Mouse (Mus musculus): Measurements from ENCODE around the gene C1qbp.

Gene C1qbp

DNA sequence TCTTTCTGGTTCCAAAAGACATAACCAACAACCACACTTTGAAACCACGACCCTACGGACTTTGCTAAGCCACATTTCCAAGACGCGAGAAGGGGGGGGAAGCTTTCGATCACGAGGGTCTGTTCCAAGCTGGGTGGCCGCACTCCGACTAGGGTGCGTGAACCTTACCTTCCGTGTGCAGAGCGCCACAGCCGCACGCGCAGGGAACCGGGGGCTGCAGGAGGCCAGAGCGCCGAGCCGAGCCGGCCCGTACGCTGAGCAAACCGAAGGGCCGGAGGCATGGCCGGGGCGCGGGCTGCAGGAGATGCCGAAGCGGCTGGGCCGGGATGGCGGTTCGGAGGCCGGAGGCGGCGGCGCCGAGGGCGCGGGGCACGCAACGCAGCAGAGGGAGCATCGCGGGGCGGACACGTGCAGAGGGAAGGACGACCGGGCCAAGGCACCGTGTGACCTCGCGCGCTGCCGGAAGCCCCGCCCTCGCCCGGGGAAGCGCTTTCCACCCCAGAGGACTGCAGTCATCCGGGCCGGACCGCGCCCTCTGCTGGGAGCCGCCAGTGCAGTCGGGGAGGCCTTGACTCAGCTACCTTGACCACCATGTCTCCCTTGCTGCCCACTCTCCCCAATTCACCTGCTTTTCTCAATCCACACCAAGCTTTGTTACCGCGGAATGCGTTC, at the start of gene C1qbp:
Gene C1qbp, minus strand, starts transcription at position 470 of the 672 bp plus-strand sequence.
- DNase-seq (ENCODE audit: low read depth, low spot score), result peak; percentile 81

- no peak for DNase-seq (ENCODE audit: low read depth, low spot score)
Measured at GRCm38 (mm10) chr11:71032070-71032469, 49.2 kb upstream of the C1qbp start.

DNA sequence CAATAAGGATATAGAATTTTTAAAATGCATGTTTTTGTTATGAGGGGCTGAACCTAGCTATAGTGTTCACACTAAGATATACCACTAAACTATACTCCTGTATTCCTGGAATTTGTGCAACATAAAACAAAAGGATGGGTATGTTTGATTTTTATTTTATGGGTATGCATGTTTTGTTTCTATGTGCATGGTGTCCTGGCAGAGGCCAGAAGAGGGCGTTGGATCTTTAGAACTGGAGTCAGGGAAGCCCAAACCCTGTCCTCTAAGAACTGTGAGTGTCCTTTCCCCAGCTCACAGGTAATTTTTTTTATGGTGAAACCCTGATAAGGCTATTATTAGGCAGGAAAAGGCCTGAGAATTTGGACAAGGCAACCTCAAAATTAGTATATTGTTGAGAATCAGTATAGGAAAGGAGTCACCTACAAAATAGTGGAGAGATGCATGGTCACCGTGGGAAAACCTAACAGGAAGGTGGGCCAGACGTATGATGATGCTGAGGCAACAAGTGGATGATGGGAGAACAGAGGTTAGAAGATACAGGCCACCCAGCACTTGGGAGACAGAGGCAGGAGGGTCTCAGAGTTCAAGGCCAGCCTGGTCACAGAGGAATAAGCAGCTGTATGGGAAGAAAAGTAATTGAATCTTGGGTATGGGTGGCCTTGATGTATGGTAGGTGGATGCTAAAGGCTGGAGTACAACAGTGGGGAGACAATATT, 46.7 kb upstream of the C1qbp start:
- DNase-seq (ENCODE audit: low read depth, low spot score), result no peak

GRCm38 (mm10) chr11:71028280-71028679, 45.5 kb upstream of the C1qbp start:
- DNase-seq (ENCODE audit: low read depth, low spot score), result no peak

DNA sequence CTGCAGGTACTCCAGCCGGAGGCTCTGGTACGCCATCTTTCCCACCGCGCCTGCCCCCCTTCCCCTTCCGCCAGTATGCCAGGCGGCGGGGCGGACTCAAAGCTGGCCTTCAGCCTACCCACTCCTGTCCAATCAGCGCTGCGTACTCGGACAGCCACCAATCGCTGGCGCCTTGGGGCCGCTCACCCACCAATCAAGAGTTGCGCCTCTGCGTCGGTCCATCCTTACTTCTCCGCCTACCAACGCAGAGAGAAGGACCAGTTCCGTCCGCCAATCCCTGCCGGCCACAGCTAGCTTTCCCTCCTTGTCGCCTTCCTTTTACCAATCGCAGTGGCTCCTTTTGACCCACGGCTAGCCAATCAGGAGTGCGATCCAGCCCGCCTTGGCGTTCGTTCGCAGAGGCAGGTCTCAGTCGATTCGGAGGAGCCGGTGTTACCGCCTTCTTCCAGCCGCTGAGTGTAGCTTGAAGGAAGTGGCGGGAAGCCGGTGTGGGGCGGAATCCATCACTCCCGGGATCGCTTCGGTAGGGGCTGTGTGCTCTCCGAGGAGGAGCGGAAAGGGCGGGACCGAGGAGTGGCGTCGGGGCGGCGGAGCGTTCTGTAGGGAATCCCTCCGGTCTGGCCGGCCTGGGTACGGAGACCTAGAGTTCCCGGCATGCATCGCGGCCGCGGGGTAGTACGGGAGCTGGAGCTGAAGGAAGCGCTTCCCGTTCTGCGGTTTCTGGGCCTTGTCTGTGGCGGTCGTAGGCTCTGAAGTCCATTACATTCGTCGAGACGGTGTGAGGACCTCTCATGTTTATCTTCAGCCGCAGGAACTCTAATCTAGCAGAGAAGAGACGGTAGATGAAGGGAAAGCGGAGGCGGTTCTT, 36.6 kb upstream of the C1qbp start, which contains the start of the genes Mis12 and Derl2:
Gene Mis12, plus strand, starts transcription at position 411 of the 868 bp plus-strand sequence.
Gene Derl2, minus strand, starts transcription at position 641 of the 868 bp plus-strand sequence.
- DNase-seq (ENCODE audit: low read depth, low spot score), result peak; percentile 100

- no peak for DNase-seq (ENCODE audit: low read depth, low spot score)
Measured at GRCm38 (mm10) chr11:71018416-71019200, 35.8 kb upstream of the C1qbp start.

DNA sequence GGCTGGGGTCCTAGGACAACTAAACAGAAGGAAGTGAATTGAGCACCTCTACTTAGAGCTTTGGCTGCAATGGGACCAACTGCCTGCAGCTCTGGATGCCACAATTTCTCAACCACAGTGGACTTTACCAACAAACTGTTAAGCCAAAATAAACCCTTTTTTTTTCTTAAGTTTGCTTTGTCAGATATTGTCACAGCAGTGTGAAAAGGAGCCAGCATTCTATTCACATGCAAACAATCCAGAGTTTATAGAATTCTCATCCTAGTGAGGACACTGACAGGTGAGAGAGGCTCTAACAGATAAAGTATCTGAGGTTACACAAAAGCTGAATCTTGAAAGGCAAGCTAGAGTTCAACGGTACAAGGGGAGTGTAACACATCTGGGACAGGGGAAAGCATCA, 34.2 kb upstream of the C1qbp start:
- DNase-seq (ENCODE audit: low read depth, low spot score), result no peak

- DNase-seq (ENCODE audit: low read depth, low spot score), result no peak
Measured at GRCm38 (mm10) chr11:71012743-71013142, 29.9 kb upstream of the C1qbp start.

- DNase-seq (ENCODE audit: low read depth, low spot score), result no peak
Measured at GRCm38 (mm10) chr11:71008321-71008720, 25.5 kb upstream of the C1qbp start.

DNA sequence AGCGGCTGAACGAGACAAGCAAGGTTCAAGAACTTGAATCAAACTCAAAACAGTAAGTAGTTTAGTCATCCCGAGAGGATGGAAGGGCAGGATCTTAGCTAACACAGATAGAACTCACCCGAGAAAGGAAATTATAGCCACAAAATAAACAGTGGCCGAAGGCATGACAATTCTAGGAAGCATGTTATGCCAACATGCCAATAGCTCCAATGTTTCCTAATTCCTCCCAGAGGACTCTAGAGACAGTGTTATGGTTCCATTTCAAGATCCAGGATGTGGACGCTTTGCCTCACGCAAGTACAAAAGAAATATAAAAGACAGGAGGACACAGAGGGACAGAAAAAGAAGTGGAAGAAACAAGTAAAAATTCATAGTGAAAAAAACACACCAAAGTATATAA, 25.0 kb upstream of the C1qbp start:
- DNase-seq (ENCODE audit: low read depth, low spot score), result no peak

DNA sequence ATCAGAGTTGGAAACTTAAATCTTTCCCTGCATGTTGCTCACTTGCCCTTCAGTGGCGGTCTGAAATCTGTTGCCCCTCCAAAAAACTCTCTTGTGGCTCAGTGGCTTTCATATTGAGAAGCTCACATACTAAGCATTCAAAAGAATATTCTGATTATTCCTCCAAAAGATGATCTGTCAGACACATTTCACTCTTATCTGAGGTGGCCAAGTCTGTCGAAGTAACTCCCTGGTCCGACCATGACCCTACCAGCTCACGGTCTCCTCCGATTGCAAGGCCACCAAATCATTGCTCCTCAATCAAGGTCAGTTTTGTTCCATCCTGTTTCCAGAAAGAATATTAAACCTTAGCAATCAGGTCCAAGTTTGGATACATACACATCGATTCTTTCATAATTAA, 24.2 kb upstream of the C1qbp start:
- DNase-seq (ENCODE audit: low read depth, low spot score), result no peak

DNA sequence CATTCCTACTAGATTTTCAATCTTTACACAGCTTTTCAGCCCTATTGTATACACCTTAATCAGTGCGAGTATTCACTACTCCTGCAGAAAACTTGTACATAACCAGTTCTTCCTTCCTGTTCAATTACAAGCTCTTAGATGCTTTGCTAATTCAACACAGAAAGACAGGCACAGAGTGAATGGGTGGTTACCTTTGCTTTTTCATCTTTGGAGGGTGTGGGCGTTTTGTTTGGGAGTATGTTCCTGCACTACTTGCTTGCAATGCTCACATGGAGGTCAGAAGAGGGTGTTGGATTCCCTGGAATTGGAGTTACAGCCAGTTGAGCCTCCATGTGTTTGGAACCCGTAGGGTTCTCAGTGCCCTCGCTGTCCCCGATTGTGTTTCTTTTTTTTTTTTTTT, 22.2 kb upstream of the C1qbp start:
- peak; percentile 27 for DNase-seq (ENCODE audit: low read depth, low spot score)

DNA sequence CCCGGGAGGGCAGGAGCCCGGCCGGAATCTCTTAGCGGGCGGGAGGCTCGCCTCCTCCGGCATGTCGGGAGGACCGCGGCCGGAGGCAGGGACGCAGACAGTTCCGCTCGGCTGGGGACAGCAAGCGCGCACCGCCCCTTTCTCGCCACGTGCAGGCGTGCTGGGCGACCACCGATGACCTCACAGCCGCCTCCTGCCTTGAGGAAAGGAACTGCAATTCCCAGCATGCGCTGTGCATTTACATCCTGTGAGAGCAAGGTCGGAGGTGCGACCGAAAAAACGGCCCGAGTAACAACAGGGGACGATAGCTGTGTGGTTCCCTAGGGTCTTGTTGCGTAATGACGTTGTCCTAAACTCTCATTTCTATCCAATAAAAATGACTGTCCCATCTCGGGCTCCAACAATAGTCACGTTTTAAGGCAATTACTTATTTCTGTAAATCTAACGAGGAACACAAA, 21.5 kb upstream of the C1qbp start, which contains the start of gene Dhx33:
Gene Dhx33, minus strand, starts transcription at position 122 of the 458 bp plus-strand sequence.
- DNase-seq (ENCODE audit: low read depth, low spot score), result peak; percentile 99

GRCm38 (mm10) chr11:71003611-71004315, 20.9 kb upstream of the C1qbp start:
- no peak for DNase-seq (ENCODE audit: low read depth, low spot score)

DNA sequence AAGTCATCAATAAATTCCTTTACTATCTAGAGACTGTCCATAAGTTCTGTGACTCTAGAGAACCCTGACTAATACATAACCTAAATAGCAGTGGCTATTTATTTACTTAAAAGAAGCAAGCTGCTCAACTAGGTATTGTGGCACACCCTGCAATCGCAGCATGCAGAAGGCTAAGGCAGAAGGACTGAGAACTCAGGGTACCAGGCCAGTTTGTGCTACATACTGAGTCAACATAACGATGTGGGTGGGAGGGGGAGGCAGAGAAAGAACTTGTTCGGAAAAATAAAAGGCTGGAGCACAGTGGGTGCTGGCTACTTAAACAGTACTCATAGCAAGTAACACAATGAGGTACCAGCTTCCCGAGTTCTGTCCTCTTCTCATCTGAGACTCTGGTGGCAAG, 18.3 kb upstream of the C1qbp start:
- DNase-seq (ENCODE audit: low read depth, low spot score), result peak; percentile 28

- DNase-seq (ENCODE audit: low read depth, low spot score), result no peak
Measured at GRCm38 (mm10) chr11:70982030-70982429, 796 bp downstream of the C1qbp start.

- no peak for DNase-seq (ENCODE audit: low read depth, low spot score)
Measured at GRCm38 (mm10) chr11:70980751-70981510, 1.9 kb downstream of the C1qbp start.

GRCm38 (mm10) chr11:70980232-70980631, 2.6 kb downstream of the C1qbp start:
- DNase-seq (ENCODE audit: low read depth, low spot score), result no peak

DNA sequence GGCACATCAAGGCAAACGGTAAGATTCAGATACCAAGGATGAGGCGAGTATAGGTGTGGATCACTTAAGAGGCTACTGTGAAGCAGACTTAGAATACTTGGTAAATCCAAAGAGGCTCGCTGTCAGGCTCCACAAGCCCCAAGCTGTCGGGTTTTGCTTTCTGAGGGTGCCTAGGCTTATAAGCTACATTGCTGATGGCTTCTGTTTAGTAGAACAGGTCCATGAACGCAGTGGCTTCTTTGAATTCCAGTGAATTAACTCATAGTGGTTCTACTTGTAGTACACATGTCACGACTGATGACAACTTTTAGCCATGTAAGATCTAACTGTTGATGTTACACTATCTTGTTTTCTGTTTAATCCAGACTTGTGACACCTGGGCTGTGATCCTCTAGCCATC, 5.5 kb downstream of the C1qbp start:
- DNase-seq (ENCODE audit: low read depth, low spot score), result no peak

DNA sequence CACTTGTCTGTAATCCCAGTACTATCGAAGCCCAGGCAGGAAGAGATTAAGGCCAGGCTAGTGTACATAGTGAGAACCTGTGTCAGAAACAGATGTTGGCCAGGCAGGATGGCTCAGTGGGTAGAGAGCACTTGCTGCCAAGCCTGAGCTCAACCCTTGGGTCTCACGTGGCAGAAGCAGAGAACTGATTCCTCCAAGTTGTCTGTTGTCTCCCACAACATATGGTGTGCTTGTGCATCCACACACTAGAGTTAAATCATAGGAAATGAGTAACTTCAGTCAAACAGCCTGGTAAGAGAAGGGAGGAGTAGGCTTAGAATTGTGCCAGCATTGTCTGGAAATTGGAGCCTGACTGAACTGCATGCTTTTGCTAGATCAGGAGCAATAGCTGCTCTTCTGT, 7.6 kb downstream of the C1qbp start:
- peak; percentile 39 for DNase-seq (ENCODE audit: low read depth, low spot score)

Measured in telencephalon, adult 2 months (tissue).